Mouse (Mus musculus) frontal cortex, postnatal 25 days (tissue): ENCODE results near the gene C1rl.
"Not testable (repeated sequence)": the region's sequence is repeated elsewhere in the genome, so short reads cannot be mapped to it uniquely, and the experiment has no call there.

ENCODE experiments used
- DNase-seq, 2 experiments: peaks; one replicate each; pipeline ENCODE4 v3.0.0; 2022; ENCODE audit warnings: low spot score in 2 of 2

The C1rl gene

GRCm38 (mm10) chr6:124472801-124473200 lies 20.1 kb upstream of the C1rl start:
- DNase-seq, result peak in 1 of 2 experiments; percentile 48

- DNase-seq, result no peak
Measured at GRCm38 (mm10) chr6:124474621-124475020, 18.3 kb upstream of the C1rl start.

GRCm38 (mm10) chr6:124475335-124476075 lies 17.4 kb upstream of the C1rl start:
- DNase-seq, result not testable (repeated sequence)

GRCm38 (mm10) chr6:124476216-124476615 lies 16.7 kb upstream of the C1rl start:
- no peak for DNase-seq

GRCm38 (mm10) chr6:124476796-124477195 lies 16.1 kb upstream of the C1rl start:
- DNase-seq, result no peak

GRCm38 (mm10) chr6:124477221-124477655 lies 15.7 kb upstream of the C1rl start:
- DNase-seq, result no peak

- no peak for DNase-seq
Measured at GRCm38 (mm10) chr6:124477922-124478651, 14.8 kb upstream of the C1rl start.

- DNase-seq, result no peak
Measured at GRCm38 (mm10) chr6:124478874-124479572, 13.9 kb upstream of the C1rl start.

GRCm38 (mm10) chr6:124479573-124479930 lies 13.4 kb upstream of the C1rl start:
- no peak for DNase-seq

GRCm38 (mm10) chr6:124480295-124480694 lies 12.6 kb upstream of the C1rl start:
- DNase-seq, result no peak

- DNase-seq, result no peak
Measured at GRCm38 (mm10) chr6:124481571-124481970, 11.3 kb upstream of the C1rl start.

- not testable (repeated sequence) for DNase-seq
Measured at GRCm38 (mm10) chr6:124483831-124484230, 9.1 kb upstream of the C1rl start.

GRCm38 (mm10) chr6:124484851-124485250 lies 8.1 kb upstream of the C1rl start:
- DNase-seq, result no peak

GRCm38 (mm10) chr6:124485414-124486144 lies 7.3 kb upstream of the C1rl start:
- DNase-seq, result no peak

- DNase-seq, result no peak
Measured at GRCm38 (mm10) chr6:124487509-124487908, 5.4 kb upstream of the C1rl start.

GRCm38 (mm10) chr6:124488952-124489351 lies 4.0 kb upstream of the C1rl start:
- no peak for DNase-seq

GRCm38 (mm10) chr6:124491427-124491826 lies 1.5 kb upstream of the C1rl start:
- no peak for DNase-seq

GRCm38 (mm10) chr6:124493886-124494285 lies 973 bp downstream of the C1rl start:
- DNase-seq, result no peak

- no peak for DNase-seq
Measured at GRCm38 (mm10) chr6:124496054-124496453, 3.1 kb downstream of the C1rl start.

GRCm38 (mm10) chr6:124499914-124500566 lies 7.1 kb downstream of the C1rl start:
- no peak for DNase-seq

- DNase-seq, result no peak
Measured at GRCm38 (mm10) chr6:124501473-124501872, 8.6 kb downstream of the C1rl start.
